Mouse (Mus musculus): ENCODE data around the gene Rnf11. TPM values are rescaled to one million over a fixed set of nuclear protein-coding genes. Genes with fewer than 3 reads are reported as not detected.

The Rnf11 gene
- polyA plus RNA-seq (2016; fragmentation: Nextera tagmentation; extraction: Ambion mirVana) = 59.4 and 65.4 TPM in 2 replicates

DNA sequence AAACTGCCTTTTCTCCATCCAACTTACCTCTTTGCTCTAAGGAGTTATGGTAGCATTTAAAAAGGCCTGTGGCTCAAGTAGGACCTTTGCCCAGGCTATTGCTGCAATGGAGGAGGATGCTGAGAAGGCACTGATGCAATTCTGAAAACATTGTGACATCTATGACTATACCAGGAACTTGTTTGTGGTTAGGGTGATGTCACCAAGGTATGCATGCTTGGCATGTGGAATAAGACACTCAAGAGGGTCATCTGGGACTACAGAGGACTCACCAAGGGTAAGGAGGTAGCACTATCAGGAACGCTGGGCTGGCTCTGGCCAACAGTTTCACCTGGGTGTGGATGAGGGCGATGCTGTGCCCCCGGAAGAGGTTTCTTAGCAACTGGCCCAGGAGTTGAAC is at the start of gene Rnf11:
TSS of gene Rnf11 (minus strand) at position 108 of the 400 bp plus-strand sequence.
- H3K27me3 ChIP-seq = no peaks in the 10 kb centered on the region
- no peaks in the 10 kb centered on the region for H3K4me1 ChIP-seq
- no peaks in the 10 kb centered on the region for H3K9me3 ChIP-seq
- H3K9ac ChIP-seq (replicated peaks) = no peak within 1 kb of the TSS
- no peak within 1 kb of the TSS for H3K4me2 ChIP-seq (replicated peaks)
- ATAC-seq (ENCODE audit: low FRiP score, low read depth) = no peak
- H3K27ac ChIP-seq (replicated peaks) = no peak within 1 kb of the TSS
- no peaks in the 10 kb centered on the region for H3K36me3 ChIP-seq
- no peak within 1 kb of the TSS for H3K4me3 ChIP-seq
- 88% methylated on average over 3 of the region's 3 CpGs for WGBS

DNA sequence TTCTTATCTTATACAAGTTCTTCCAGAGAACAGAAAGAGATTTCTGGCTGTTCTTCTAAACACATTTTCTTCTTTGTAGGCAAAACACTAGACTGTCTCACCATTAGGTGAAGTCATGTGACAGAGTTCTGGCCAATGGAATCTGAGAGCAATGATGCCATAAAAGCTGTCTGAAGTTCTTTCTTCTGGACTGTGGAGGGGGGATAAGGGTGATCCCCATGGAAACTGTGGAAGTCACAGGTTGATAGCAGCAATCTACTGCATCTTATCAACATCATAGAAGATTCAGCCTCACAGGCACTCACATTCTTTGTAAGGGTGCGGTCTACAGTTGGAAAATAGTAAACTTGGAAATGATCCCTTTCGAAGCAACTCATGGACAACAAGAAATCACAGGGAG is 46.6 kb upstream of the Rnf11 start, which contains the start of gene 4930522H14Rik:
TSS of gene 4930522H14Rik (minus strand) at position 187 of the 400 bp plus-strand sequence.
- no peak for ATAC-seq (ENCODE audit: low FRiP score, low read depth)
- Histone ChIP-seq H3K36me3 (no peaks in the 10 kb centered on the region), H3K27ac (replicated peaks) (no peak within 1 kb of the TSS), H3K9ac (replicated peaks) (no peak within 1 kb of the TSS), H3K27me3 (no peaks in the 10 kb centered on the region), H3K4me3 (no peak within 1 kb of the TSS), H3K9me3 (no peaks in the 10 kb centered on the region), H3K4me1 (0 out of 2 replicates have a peak, but pooled peaks cover 4% of the 10 kb centered on the region), H3K4me2 (replicated peaks) (peak within 1 kb of the TSS; percentile 17; the same call in 1 of the 2 replicates)
- 93% methylated on average over 2 of the region's 2 CpGs for WGBS

DNA sequence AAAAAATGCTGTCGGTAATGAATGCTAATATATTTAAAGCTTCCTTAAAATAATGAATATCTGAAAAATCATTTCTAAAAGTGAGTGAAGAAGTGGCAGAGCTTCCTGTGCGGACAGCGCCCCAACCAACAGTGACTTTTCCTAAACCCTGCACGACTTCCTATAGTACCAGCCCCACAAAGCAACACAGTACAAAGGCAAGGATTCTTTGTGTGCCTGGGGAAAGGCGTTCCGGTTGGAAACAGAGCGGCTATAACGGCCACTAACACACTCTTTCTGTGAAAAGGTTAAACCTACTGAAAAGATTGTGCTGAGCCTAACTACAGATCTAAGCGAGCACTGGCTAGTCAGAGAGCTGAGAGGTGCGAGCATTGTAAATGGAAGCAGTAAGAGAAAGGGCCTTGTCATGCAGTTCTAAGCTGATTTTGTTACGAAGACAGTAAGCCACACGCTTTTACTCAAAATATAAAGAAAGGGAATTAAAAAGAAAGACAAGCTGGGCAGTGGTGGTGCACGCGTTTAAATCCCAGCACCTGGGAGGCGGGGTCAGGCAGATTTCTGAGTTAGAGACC is 45.8 kb upstream of the Rnf11 start:
- Histone ChIP-seq H3K4me3 (no peak overlapping the region), H3K27ac (replicated peaks) (no peak overlapping the region), H3K4me2 (replicated peaks) (peak overlapping the region; percentile 17; the same call in 1 of the 2 replicates), H3K9ac (replicated peaks) (no peak overlapping the region), H3K27me3 (no peaks in the 10 kb centered on the region), H3K9me3 (no peaks in the 10 kb centered on the region), H3K4me1 (0 out of 2 replicates have a peak, but pooled peaks cover 4% of the 10 kb centered on the region), H3K36me3 (no peaks in the 10 kb centered on the region)
- ATAC-seq (ENCODE audit: low FRiP score, low read depth) = peak; percentile 54; the same call in 1 of the 2 replicates
- WGBS = 17% methylated on average over 15 of the region's 15 CpGs

DNA sequence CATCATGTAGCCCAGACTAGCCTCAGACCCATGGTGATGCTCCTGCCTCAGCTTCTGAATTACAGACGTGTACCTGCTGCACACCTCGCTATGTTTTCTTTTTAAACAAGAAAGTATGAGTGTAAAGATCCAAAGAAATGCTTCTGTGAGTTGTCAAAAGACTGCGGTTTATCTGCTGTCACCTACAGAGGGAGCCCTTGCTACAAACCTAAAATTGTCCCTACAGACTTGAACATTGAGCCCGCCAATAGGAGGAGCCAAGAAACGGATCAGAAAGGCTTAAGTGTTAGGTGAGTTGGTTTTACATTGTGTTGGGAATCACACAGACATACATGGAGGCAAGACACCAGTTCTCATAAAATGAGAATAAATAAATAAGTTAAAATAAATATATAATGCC is 20.4 kb upstream of the Rnf11 start:
- 0 out of 2 replicates have a peak, but pooled peaks have one; percentile 38 for ATAC-seq (ENCODE audit: low FRiP score, low read depth)
- Histone ChIP-seq H3K4me2 (replicated peaks) (no peak overlapping the region), H3K4me3 (no peak overlapping the region), H3K4me1 (no peaks in the 10 kb centered on the region), H3K27me3 (no peaks in the 10 kb centered on the region), H3K9ac (replicated peaks) (no peak overlapping the region), H3K36me3 (no peaks in the 10 kb centered on the region), H3K27ac (replicated peaks) (no peak overlapping the region), H3K9me3 (no peaks in the 10 kb centered on the region)
- WGBS = 7% methylated on average over 5 of the region's 5 CpGs

DNA sequence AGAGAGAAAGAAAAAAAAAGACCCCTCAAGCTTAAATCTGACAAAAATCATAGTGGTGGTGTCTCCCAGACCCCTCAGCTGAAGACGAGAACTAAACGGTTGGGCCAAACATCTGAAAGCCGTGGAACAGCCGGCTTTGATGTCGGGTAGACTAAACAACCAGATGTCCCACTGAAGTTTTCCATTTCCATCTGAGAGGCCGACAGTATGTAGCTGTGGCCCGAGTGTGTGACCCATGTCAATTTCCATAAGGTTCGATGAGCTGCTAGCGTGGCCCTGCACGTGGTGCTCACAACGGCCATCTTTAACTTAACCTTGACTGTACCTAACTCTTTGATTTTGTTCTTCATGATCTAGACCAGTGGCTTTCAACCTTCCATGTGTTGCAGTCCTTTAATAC is 13.9 kb upstream of the Rnf11 start:
- Histone ChIP-seq H3K9ac (replicated peaks) (no peak overlapping the region), H3K4me3 (no peak overlapping the region), H3K4me1 (no peaks in the 10 kb centered on the region), H3K9me3 (no peaks in the 10 kb centered on the region), H3K36me3 (no peaks in the 10 kb centered on the region), H3K27ac (replicated peaks) (no peak overlapping the region), H3K4me2 (replicated peaks) (no peak overlapping the region), H3K27me3 (no peaks in the 10 kb centered on the region)
- WGBS = 85% methylated on average over 11 of the region's 11 CpGs
- ATAC-seq (ENCODE audit: low FRiP score, low read depth) = no peak

DNA sequence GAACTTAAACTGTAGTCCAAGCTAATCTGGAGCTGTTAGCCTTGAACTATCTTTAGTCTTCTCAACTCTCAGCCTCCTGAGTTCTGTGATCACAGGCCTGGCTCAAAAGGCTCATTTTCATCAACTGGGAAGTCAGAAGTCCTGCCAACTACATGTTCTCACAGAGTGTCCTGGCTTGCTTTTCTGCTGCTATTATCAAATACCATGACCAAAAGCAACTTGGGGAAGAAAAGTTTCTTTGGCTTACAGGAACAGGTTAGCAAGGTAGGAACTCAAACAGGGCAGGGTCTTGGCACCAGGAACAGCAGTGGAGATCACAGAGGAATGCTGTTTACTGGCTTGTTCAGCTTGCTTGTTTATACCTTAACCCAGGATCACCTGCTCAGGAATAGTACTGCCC is 9.1 kb upstream of the Rnf11 start:
- no peak for ATAC-seq (ENCODE audit: low FRiP score, low read depth)
- Histone ChIP-seq H3K4me2 (replicated peaks) (no peak overlapping the region), H3K27me3 (no peaks in the 10 kb centered on the region), H3K27ac (replicated peaks) (no peak overlapping the region), H3K4me1 (no peaks in the 10 kb centered on the region), H3K9ac (replicated peaks) (no peak overlapping the region), H3K4me3 (no peak overlapping the region), H3K36me3 (no peaks in the 10 kb centered on the region), H3K9me3 (no peaks in the 10 kb centered on the region)

DNA sequence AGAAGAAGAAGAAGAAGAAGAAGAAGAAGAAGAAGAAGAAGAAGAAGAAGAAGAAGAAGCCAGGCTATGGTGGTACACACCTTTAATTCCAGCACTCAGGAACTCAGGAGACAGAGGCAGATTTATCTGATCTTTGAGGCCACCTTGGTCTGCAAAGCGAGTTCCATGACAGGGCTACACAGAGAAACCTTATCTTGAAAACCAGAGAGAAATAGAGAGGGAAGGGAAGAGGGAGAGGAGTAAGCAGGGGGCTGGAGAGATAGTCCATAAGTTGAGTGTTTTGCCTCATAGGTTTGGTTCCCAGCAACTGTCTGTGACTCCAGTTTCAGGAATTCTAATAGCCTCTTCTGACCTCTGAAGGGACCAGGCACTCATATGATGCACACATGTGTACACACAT is 4.3 kb upstream of the Rnf11 start:
- WGBS = 81% methylated on average over 1 of the region's 1 CpGs
- Histone ChIP-seq H3K36me3 (no peaks in the 10 kb centered on the region), H3K27ac (replicated peaks) (no peak overlapping the region), H3K4me1 (no peaks in the 10 kb centered on the region), H3K27me3 (no peaks in the 10 kb centered on the region), H3K4me2 (replicated peaks) (no peak overlapping the region), H3K9ac (replicated peaks) (no peak overlapping the region), H3K4me3 (no peak overlapping the region), H3K9me3 (no peaks in the 10 kb centered on the region)
- ATAC-seq (ENCODE audit: low FRiP score, low read depth) = no peak

DNA sequence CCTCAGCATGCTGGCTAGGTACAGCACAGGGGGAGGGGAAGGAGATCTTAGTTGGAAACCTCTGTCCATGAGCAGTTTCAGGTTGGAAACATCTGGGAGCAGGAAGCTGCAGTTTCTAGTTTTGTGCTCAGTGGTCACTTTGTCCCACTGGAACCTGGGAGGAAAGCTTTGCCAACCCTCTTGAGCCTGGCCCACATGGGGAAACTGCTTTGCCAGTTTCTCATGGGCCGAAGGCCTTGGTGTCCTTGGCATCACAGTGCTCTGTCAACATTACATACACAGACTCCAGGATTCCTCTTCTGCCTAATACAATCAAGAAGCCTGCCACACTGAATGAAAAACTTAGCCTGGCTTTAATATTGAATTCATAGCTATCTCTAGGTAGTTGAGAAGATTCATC is 1.8 kb downstream of the Rnf11 start:
- Histone ChIP-seq H3K9me3 (no peaks in the 10 kb centered on the region), H3K4me1 (no peaks in the 10 kb centered on the region), H3K4me3 (no peak overlapping the region), H3K27me3 (no peaks in the 10 kb centered on the region), H3K36me3 (no peaks in the 10 kb centered on the region), H3K9ac (replicated peaks) (no peak overlapping the region), H3K4me2 (replicated peaks) (no peak overlapping the region), H3K27ac (replicated peaks) (no peak overlapping the region)
- ATAC-seq (ENCODE audit: low FRiP score, low read depth) = no peak
- 93% methylated on average over 1 of the region's 1 CpGs for WGBS

DNA sequence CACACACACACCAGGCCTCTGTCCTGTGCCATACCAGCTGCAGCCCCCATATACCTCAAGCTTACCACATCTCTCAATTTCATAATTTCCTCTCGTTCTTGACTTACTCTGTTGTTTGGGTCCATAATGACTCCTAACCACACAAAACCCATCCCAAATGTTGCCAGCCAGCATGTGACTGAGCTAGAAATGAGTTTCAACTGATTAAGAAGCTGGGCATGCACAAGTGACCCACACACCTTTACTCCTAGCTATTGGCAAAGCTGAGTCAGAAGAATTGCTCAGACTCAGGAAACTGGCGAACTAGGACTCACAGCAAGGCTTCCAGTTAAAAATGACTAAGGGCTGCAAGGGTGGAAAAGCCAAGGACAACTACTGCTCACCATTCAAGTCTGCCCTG is 3.1 kb downstream of the Rnf11 start:
- Histone ChIP-seq H3K36me3 (no peaks in the 10 kb centered on the region), H3K27ac (replicated peaks) (no peak overlapping the region), H3K9me3 (no peaks in the 10 kb centered on the region), H3K4me1 (no peaks in the 10 kb centered on the region), H3K4me3 (no peak overlapping the region), H3K27me3 (no peaks in the 10 kb centered on the region), H3K9ac (replicated peaks) (no peak overlapping the region), H3K4me2 (replicated peaks) (no peak overlapping the region)
- 84% methylated on average over 2 of the region's 2 CpGs for WGBS
- no peak for ATAC-seq (ENCODE audit: low FRiP score, low read depth)

DNA sequence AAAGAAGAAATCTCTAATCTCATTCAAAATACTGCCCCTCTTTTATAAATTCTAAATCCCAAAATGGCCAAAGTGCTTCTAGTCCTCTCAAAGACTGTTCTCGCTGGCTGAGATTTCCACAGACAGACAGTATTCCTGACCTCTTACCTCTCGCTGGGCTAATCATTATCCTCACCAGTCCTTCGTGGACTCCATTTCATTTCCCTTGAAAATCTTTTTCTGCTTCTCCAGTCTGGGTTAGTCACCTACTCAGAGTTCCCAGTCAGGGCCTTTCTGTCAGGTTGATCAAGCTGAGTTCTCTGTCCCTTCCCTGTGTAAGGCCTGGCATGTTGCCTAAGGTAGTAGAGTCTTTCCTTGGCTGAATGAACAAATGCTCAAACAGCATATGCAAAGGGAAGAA is 7.1 kb downstream of the Rnf11 start:
- WGBS = 88% methylated on average over 3 of the region's 3 CpGs
- no peak overlapping the region for H3K27ac ChIP-seq (replicated peaks)
- H3K4me2 ChIP-seq (replicated peaks) = no peak overlapping the region

DNA sequence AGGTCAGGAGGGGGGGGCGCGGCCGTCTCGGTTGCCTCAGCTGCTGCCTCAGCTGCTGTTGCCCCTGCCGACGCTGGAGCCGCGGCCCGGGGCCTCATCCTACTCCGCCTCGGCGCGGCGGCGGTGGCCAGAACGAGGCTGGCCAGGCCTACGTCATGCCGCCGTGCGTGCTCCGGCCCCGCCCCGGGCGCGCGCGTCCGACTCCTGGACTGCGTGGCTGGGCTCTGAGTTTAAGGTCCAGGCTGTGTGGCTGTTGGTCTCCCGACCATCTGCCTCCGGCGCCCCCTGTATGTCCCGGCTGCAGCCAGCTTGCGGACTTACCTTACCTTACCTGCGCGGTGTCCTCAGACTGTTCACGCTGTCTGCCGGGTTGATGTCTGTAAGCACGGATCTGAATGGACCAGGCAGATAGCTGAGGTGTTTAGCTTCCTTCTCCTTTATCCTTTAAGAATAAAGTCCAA is 7.9 kb downstream of the Rnf11 start:
- Histone ChIP-seq H3K36me3 (peaks cover 6% of the 10 kb centered on the region), H3K4me1 (peaks cover 9% of the 10 kb centered on the region), H3K9me3 (no peaks in the 10 kb centered on the region), H3K9ac (replicated peaks) (peak overlapping the region; percentile 96), H3K4me2 (replicated peaks) (peak overlapping the region; percentile 61), H3K4me3 (peak overlapping the region; percentile 92), H3K27me3 (no peaks in the 10 kb centered on the region), H3K27ac (replicated peaks) (peak overlapping the region; percentile 95)
- WGBS = 1% methylated on average over 29 of the region's 39 CpGs
- peak; percentile 99 for ATAC-seq (ENCODE audit: low FRiP score, low read depth)

More for the DNA sequence above, 7.1 kb downstream of the Rnf11 start:
- Histone ChIP-seq H3K4me1 (peaks cover 9% of the 10 kb centered on the region), H3K4me3 (no peak overlapping the region), H3K9ac (replicated peaks) (no peak overlapping the region), H3K27me3 (no peaks in the 10 kb centered on the region), H3K36me3 (peaks cover 4% of the 10 kb centered on the region), H3K9me3 (no peaks in the 10 kb centered on the region)
- no peak for ATAC-seq (ENCODE audit: low FRiP score, low read depth)

DNA sequence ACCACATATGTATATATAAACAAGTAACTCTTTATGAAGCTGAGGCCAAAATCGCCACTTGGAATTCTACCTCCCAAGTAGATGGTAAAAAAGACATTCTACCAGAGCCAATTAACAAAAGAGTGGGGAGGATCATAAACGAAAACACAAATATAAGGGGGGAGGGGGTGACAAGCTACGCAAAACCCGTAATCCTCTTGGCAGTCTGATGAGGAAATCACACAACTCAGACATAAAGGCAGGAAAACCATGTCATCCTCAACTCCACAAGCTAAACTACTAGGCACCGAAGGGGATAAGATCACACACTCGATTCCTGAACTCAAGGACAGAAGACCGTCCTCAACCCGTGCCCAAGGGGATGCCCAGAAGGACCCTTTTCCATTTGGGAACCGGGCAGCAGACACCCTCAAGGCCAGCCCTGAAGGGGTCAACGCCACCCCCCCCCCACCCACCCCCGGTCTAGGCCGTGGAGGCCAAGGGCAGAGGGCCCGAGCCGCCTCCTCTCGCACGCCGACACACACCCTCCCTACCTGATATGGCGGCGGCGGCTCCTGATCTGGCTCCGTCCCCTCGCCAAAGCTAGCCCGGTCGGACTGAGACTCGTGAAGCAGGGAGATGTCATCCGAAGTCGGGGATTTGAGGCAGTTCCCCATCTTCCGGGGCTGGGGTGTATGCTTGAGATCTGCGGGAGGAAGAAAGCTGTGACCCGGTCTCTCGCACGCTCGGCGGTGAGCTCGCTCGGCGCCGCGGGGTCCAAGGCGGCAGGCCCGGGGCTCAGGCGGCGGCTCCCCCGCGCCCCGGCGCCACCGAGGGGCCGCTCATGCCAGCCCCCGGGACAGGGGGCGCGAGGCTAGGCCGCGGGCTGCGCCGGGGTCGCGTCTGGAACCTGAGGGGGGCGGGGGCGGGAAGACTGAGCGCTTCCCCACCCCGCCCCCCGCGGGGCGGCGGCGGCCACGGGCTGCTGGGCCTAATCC is 8.7 kb downstream of the Rnf11 start:
- ATAC-seq (ENCODE audit: low FRiP score, low read depth) = peak; percentile 81
- under 1% methylated on average over 51 of the region's 68 CpGs for WGBS
- H3K36me3 ChIP-seq = peaks cover 6% of the 10 kb centered on the region
- peak overlapping the region; percentile 61 for H3K4me2 ChIP-seq (replicated peaks)
- H3K4me1 ChIP-seq = peaks cover 9% of the 10 kb centered on the region
- no peaks in the 10 kb centered on the region for H3K9me3 ChIP-seq
- peak overlapping the region; percentile 92 for H3K4me3 ChIP-seq
- H3K27ac ChIP-seq (replicated peaks) = peak overlapping the region; percentile 95
- peak overlapping the region; percentile 96 for H3K9ac ChIP-seq (replicated peaks)
- H3K27me3 ChIP-seq = no peaks in the 10 kb centered on the region
